Mouse (Mus musculus) embryonic fibroblast, embryonic 13.5 days (primary cell): Measurements from ENCODE around the gene Phpt1.

Experiments used
- CTCF ChIP-seq: IDR thresholded peaks from 2 replicates; pipeline ENCODE4 v1.5.1; 2011; ENCODE audit warnings: mild to moderate bottlenecking, control low read depth, low read length, moderate library complexity, borderline replicate concordance; ENCODE audit not compliant: insufficient read depth
- POLR2A ChIP-seq: IDR thresholded peaks from 2 replicates; pipeline ENCODE4 v1.6.1; 2011; ENCODE audit warnings: low read depth, mild to moderate bottlenecking, control low read depth, low read length, moderate library complexity

DNA sequence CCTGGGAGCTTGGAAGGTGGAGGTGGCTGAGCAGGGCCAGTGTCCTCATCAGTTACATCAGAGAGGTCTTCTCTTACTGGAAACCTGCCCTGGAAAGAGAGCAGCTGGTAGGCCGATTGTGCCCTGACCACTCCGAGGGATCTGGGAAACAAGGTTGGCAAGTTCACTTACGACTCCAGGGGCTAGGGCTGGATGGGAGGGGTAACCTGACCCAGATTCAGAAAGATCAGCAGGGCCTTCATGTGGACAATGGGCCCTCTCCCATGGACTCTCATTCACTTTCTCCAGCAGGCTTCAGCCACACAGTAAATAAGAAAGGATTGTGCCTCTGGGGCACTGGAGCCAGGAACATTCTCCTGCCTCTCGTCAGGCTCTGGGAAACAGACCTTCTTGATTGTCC is 9.8 kb upstream of the Phpt1 start:
- no peak for TF ChIP-seq POLR2A
- no peak for TF ChIP-seq CTCF
